Mouse (Mus musculus) heart, adult 2 months (tissue): Measurements from ENCODE around the gene Tceanc2.

Experiments
- CTCF ChIP-seq: fragments of 200-600 bp; IDR thresholded peaks from 2 replicates; pipeline ENCODE4 v1.8.1; 2022; ENCODE audit warnings: antibody characterized with exemption, mild to moderate bottlenecking, moderate library complexity
- EP300 ChIP-seq: fragments of 200-500 bp; IDR thresholded peaks from 2 replicates; pipeline ENCODE4 v1.6.1; 2011; ENCODE audit warnings: low read depth, low read length, control low read depth; ENCODE audit not compliant: insufficient read depth
- POLR2A ChIP-seq: fragments of 200-500 bp; IDR thresholded peaks from 2 replicates; pipeline ENCODE4 v1.6.1; 2011; ENCODE audit warnings: mild to moderate bottlenecking, low read depth, low read length, control low read depth; ENCODE audit not compliant: insufficient read depth

DNA sequence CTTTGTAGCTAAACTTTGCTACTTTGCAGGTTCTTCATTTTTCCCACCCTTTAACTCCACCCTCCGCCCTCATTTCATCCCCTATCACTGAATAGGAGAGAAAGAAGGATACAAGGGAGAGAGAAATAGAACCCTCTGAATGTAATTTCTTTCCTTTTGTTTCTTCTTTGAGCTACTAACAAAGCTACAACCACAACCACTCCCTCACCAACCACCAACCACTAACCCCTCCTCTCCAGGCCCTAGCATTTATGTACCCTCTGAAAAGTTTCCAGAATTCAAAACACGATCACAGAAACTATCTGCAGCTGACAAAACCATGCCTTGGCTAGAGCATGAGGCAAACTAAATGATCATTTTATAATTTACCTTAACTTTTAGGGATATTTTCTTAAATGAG is 17.5 kb upstream of the Tceanc2 start:
- no peak for TF ChIP-seq POLR2A
- no peak for TF ChIP-seq CTCF
- no peak for TF ChIP-seq EP300
